Mouse (Mus musculus) embryonic fibroblast, embryonic 13.5 days (primary cell): ENCODE measurements at regions not wholly inside any gene's neighbourhood (a gene's known extent, or its start where the extent isn't known, plus 50 kb on each side); places are given as distances from the start of the nearest gene placed in this dataset.

Experiments
- CTCF ChIP-seq: IDR thresholded peaks from 2 replicates; pipeline ENCODE4 v1.5.1; 2011; ENCODE audit warnings: mild to moderate bottlenecking, control low read depth, low read length, moderate library complexity, borderline replicate concordance; ENCODE audit not compliant: insufficient read depth
- POLR2A ChIP-seq: IDR thresholded peaks from 2 replicates; pipeline ENCODE4 v1.6.1; 2011; ENCODE audit warnings: low read depth, mild to moderate bottlenecking, control low read depth, low read length, moderate library complexity

- TF ChIP-seq CTCF (no peak), POLR2A (no peak)
These were observed 206.7 kb upstream of the Dnajc19 start for GRCm38 (mm10) chr3:34287836-34288235.
